Mouse (Mus musculus): ENCODE measurements around the gene Cdk5rap1. TPM values are rescaled to one million over a fixed set of nuclear protein-coding genes. Genes with fewer than 3 reads are reported as not detected.
"Not testable (repeated sequence)": the region's sequence is repeated elsewhere in the genome, so short reads cannot be mapped to it uniquely, and the experiment has no call there.

Cdk5rap1 gene
- total RNA-seq, 2 experiments from 2014 or later: 10.1 to 28.1 TPM

DNA sequence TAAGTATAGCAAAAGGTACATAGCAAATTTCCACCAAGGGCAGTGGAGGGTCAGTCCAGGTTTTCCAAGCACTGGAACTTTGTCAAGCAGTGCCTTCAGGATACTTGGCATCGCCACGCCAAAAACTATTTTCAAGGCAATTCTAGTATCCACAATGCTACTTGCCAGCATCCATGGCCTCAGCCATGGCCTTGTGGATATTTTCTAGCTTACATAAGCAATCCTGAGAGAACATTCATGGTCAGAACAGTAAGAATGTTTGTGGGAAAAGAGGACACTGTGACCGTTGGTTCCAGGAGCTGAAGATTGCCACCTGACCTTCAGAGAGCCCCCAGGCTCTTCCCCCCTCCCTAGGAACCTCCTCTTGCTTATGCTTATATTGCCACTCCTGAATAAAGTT is 80.9 kb downstream of the Cdk5rap1 start:
- ATAC-seq (replicated peaks; ENCODE audit: low FRiP score, poor library complexity, severe bottlenecking): not testable (repeated sequence)

Other genes starting within 250 kb of the Cdk5rap1 start
- gene Bpifa3, start 242.7 kb downstream of the Cdk5rap1 start, total RNA-seq (2015; ENCODE audit: low replicate concordance): not detected in 2 replicates
- not detected in 2 replicates for gene Bpifa3, start 242.7 kb downstream of the Cdk5rap1 start, total RNA-seq (2017; ENCODE audit: low replicate concordance)
- gene Bpifa1, start 230.1 kb downstream of the Cdk5rap1 start, total RNA-seq (2015; ENCODE audit: low replicate concordance): not detected in 2 replicates
- gene Bpifa1, start 230.1 kb downstream of the Cdk5rap1 start, total RNA-seq (2017; ENCODE audit: low replicate concordance): not detected in 2 replicates
- gene Bpifa5, start 210.4 kb downstream of the Cdk5rap1 start, total RNA-seq (2015; ENCODE audit: low replicate concordance): not detected in 2 replicates
- gene Bpifa5, start 210.4 kb downstream of the Cdk5rap1 start, total RNA-seq (2017; ENCODE audit: low replicate concordance): not detected in 2 replicates
- not detected in 2 replicates for gene Bpifb1, start 182.2 kb downstream of the Cdk5rap1 start, total RNA-seq (2015; ENCODE audit: low replicate concordance)
- not detected in 2 replicates for gene Bpifb1, start 182.2 kb downstream of the Cdk5rap1 start, total RNA-seq (2017; ENCODE audit: low replicate concordance)
- gene Bpifb5, start 149.3 kb downstream of the Cdk5rap1 start, total RNA-seq (2015; ENCODE audit: low replicate concordance): not detected in 2 replicates
- not detected in 2 replicates for gene Bpifb5, start 149.3 kb downstream of the Cdk5rap1 start, total RNA-seq (2017; ENCODE audit: low replicate concordance)
- not detected in 2 replicates for gene Bpifb9a, start 115.2 kb downstream of the Cdk5rap1 start, total RNA-seq (2015; ENCODE audit: low replicate concordance)
- not detected in 2 replicates for gene Bpifb9a, start 115.2 kb downstream of the Cdk5rap1 start, total RNA-seq (2017; ENCODE audit: low replicate concordance)
- not detected in 2 replicates for gene Bpifb9b, start 65.8 kb downstream of the Cdk5rap1 start, total RNA-seq (2015; ENCODE audit: low replicate concordance)
- not detected in 2 replicates for gene Bpifb9b, start 65.8 kb downstream of the Cdk5rap1 start, total RNA-seq (2017; ENCODE audit: low replicate concordance)
- not detected in 2 replicates for gene Snta1, start 35.1 kb upstream of the Cdk5rap1 start, total RNA-seq (2015; ENCODE audit: low replicate concordance)
- gene Snta1, start 35.1 kb upstream of the Cdk5rap1 start, total RNA-seq (2017; ENCODE audit: low replicate concordance): 1.0 and 1.8 TPM in 2 replicates
- gene Cbfa2t2, start 63.5 kb upstream of the Cdk5rap1 start, total RNA-seq (2015; ENCODE audit: low replicate concordance): 9.6 and 28.1 TPM in 2 replicates
- 6.5 and 14.1 TPM in 2 replicates for gene Cbfa2t2, start 63.5 kb upstream of the Cdk5rap1 start, total RNA-seq (2017; ENCODE audit: low replicate concordance)
- gene 1700003F12Rik, start 174.1 kb upstream of the Cdk5rap1 start, total RNA-seq (2015; ENCODE audit: low replicate concordance): not detected in 2 replicates
- gene 1700003F12Rik, start 174.1 kb upstream of the Cdk5rap1 start, total RNA-seq (2017; ENCODE audit: low replicate concordance): not detected in 2 replicates
- not detected in 2 replicates for gene Actl10, start 178.8 kb upstream of the Cdk5rap1 start, total RNA-seq (2015; ENCODE audit: low replicate concordance)
- not detected in 2 replicates for gene Actl10, start 178.8 kb upstream of the Cdk5rap1 start, total RNA-seq (2017; ENCODE audit: low replicate concordance)
- gene Necab3, start 185.9 kb upstream of the Cdk5rap1 start, total RNA-seq (2015; ENCODE audit: low replicate concordance): 1.8 TPM in 1 of 2 replicates, not detected in the other
- 1.9 and 3.6 TPM in 2 replicates for gene Necab3, start 185.9 kb upstream of the Cdk5rap1 start, total RNA-seq (2017; ENCODE audit: low replicate concordance)
- gene E2f1, start 196.9 kb upstream of the Cdk5rap1 start, total RNA-seq (2015; ENCODE audit: low replicate concordance): 11.7 and 27.8 TPM in 2 replicates
- gene E2f1, start 196.9 kb upstream of the Cdk5rap1 start, total RNA-seq (2017; ENCODE audit: low replicate concordance): 11.9 and 17.5 TPM in 2 replicates
- gene Pxmp4, start 230.7 kb upstream of the Cdk5rap1 start, total RNA-seq (2015; ENCODE audit: low replicate concordance): 15.5 and 22.7 TPM in 2 replicates
- 14.4 and 17.0 TPM in 2 replicates for gene Pxmp4, start 230.7 kb upstream of the Cdk5rap1 start, total RNA-seq (2017; ENCODE audit: low replicate concordance)
- 3.2 and 3.8 TPM in 2 replicates for gene Zfp341, start 240.3 kb upstream of the Cdk5rap1 start, total RNA-seq (2015; ENCODE audit: low replicate concordance)
- gene Zfp341, start 240.3 kb upstream of the Cdk5rap1 start, total RNA-seq (2017; ENCODE audit: low replicate concordance): 1.3 and 2.7 TPM in 2 replicates
- 11.5 TPM in 1 of 2 replicates, not detected in the other for gene 4930519P11Rik, start 240.4 kb upstream of the Cdk5rap1 start, total RNA-seq (2015; ENCODE audit: low replicate concordance)
- gene 4930519P11Rik, start 240.4 kb upstream of the Cdk5rap1 start, total RNA-seq (2017; ENCODE audit: low replicate concordance): not detected in 2 replicates

All from erythroid progenitor cell, adult 5-6 weeks (primary cell).